Mouse (Mus musculus): ENCODE results near the gene BC005537.

- TF ChIP-seq ZNF384 (IDR thresholded peaks at IDR 0.05; ENCODE audit: low read depth, low read length): no peak
- no peak for TF ChIP-seq MAFK (IDR thresholded peaks at IDR 0.05; ENCODE audit: insufficient read depth, low read depth, low read length)
- TF ChIP-seq ZC3H11A (IDR thresholded peaks at IDR 0.05; ENCODE audit: borderline replicate concordance, low read depth, low read length): no peak
- TF ChIP-seq CHD2 (IDR thresholded peaks at IDR 0.05; ENCODE audit: low read depth, low read length): no peak
- no peak for TF ChIP-seq HCFC1 (IDR thresholded peaks at IDR 0.05; ENCODE audit: borderline replicate concordance, insufficient read depth, low read length)
Observed at GRCm38 (mm10) chr13:24852570-24852969, 51.1 kb downstream of the BC005537 start.

Measured in ES-E14 (cell line).